ENCODE assay signal across 24 mouse cellular contexts in the genomic region with DNA sequence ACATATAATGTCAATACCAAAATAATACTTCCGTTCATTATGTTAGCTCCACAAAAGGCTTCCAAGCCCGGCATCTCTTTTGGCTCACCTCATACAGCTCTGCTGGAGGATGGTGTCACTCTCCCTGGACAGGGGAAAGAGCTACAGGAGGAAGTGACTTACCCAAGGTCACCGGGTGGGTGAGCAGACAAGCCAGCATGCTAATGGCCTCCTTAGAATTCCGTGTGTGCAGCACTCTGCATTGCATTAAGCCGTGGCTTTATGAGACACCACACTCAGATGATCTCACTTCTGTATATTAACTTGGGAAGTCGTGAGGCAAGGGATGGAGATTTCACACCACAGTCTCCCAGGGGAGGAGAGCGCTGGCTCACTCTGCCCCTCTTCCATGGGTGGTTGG.
A peak's percentile ranks its signal among the peaks of the same experiment; 100 is the strongest.
DNase-seq lines count a peak whose midpoint lies in the region; ATAC-seq and TF ChIP-seq lines count a peak whose summit lies in the region.
"Had no signal": no experiment of that assay in that cellular context is flagged by ENCODE, and none has a peak within 500 bp of the region (broad histone marks: within the 10 kb centered on the region; RNA-seq: fewer than 3 reads in every experiment).

No protein-coding gene starts in this region.

- H3K4me3 ChIP-seq in kidney, postnatal 0 days (replicated peaks; ENCODE audit: low read depth, low read length): no peak overlapping the region
- H3K4me3 ChIP-seq in neural tube, embryonic 15.5 days (replicated peaks): no peak overlapping the region
- H3K4me3 ChIP-seq: forebrain, embryonic 13.5 days; hindbrain, embryonic 13.5 days; midbrain, embryonic 12.5 days; myocyte had no signal

- DNase-seq in kidney, postnatal 0 days (ENCODE audit: low spot score): no peak
- no peak for DNase-seq in kidney, postnatal 4 days
- peak; percentile 57 for DNase-seq in 416B (ENCODE audit: low read depth)
- DNase-seq in NIH3T3 (ENCODE audit: low read depth): peak; percentile 14
- no peak for DNase-seq in thymus, postnatal 4 days
- DNase-seq: adrenal gland, postnatal 25 days; B cell, adult 2 months; cerebellum, adult 18-20 months; cerebellum, postnatal 25 days; kidney, adult 9 months; liver; lung, adult 2 months; right cerebral cortex, adult 18-20 months; spleen, adult 18-20 months; thymus, postnatal 14 days had no signal

- no peak for TF ChIP-seq CTCF in kidney, postnatal 0 days (IDR thresholded peaks at IDR 0.05; ENCODE audit: low read depth)

- no peak overlapping the region for H3K9ac ChIP-seq in kidney, postnatal 0 days (ENCODE audit: low read depth, low read length)
- H3K9ac ChIP-seq in neural tube, embryonic 15.5 days (replicated peaks): no peak overlapping the region
- H3K9ac ChIP-seq: forebrain, embryonic 13.5 days; hindbrain, embryonic 13.5 days; liver, embryonic 14.5 days; midbrain, embryonic 12.5 days had no signal

- H3K9me3 ChIP-seq in kidney, postnatal 0 days (replicated peaks; ENCODE audit: low read length): no peaks in the 10 kb centered on the region
- H3K9me3 ChIP-seq in neural tube, embryonic 15.5 days (replicated peaks): no peaks in the 10 kb centered on the region
- H3K9me3 ChIP-seq: hindbrain, embryonic 13.5 days; midbrain, embryonic 12.5 days had no signal

- WGBS in kidney, postnatal 0 days: 64% methylated on average over 7 of the region's 7 CpGs
- WGBS in neural tube, embryonic 15.5 days: 70% methylated on average over 7 of the region's 7 CpGs

- 0 out of 2 replicates have a peak, but pooled peaks cover 2% of the 10 kb centered on the region for H3K36me3 ChIP-seq in kidney, postnatal 0 days (ENCODE audit: insufficient read depth, low read length)
- no peaks in the 10 kb centered on the region for H3K36me3 ChIP-seq in neural tube, embryonic 15.5 days

- no peak for ATAC-seq in kidney, postnatal 0 days (replicated peaks; ENCODE audit: low FRiP score, low read depth)
- 0 out of 2 replicates have a peak, but pooled peaks have one; percentile 3 for ATAC-seq in neural tube, embryonic 15.5 days (ENCODE audit: low FRiP score)
- no peak for ATAC-seq in megakaryocyte-erythroid progenitor cell, adult 5-6 weeks (replicated peaks; ENCODE audit: low FRiP score, low TSS enrichment, poor library complexity, severe bottlenecking)
- ATAC-seq: forebrain, embryonic 13.5 days; intestine, postnatal 0 days had no signal

- no peak overlapping the region for H3K4me2 ChIP-seq in kidney, postnatal 0 days (ENCODE audit: low read length)
- no peak overlapping the region for H3K4me2 ChIP-seq in neural tube, embryonic 15.5 days
- H3K4me2 ChIP-seq: forebrain, embryonic 13.5 days; heart, embryonic 11.5 days; hindbrain, embryonic 13.5 days; midbrain, embryonic 12.5 days had no signal

- no peaks in the 10 kb centered on the region for H3K27me3 ChIP-seq in kidney, postnatal 0 days (ENCODE audit: insufficient read depth, low read length)
- no peaks in the 10 kb centered on the region for H3K27me3 ChIP-seq in neural tube, embryonic 15.5 days (replicated peaks)
- H3K27me3 ChIP-seq: forebrain, embryonic 13.5 days; hindbrain, embryonic 13.5 days; midbrain, embryonic 12.5 days had no signal

- H3K4me1 ChIP-seq in kidney, postnatal 0 days (replicated peaks; ENCODE audit: insufficient read depth, low read length): 0 out of 2 replicates have a peak, but pooled peaks cover 3% of the 10 kb centered on the region
- peaks cover 21% of the 10 kb centered on the region for H3K4me1 ChIP-seq in neural tube, embryonic 15.5 days

- H3K27ac ChIP-seq in kidney, postnatal 0 days: 0 out of 2 replicates have a peak overlapping the region, but pooled peaks have one; percentile 8
- no peak overlapping the region for H3K27ac ChIP-seq in neural tube, embryonic 15.5 days (replicated peaks)
- H3K27ac ChIP-seq: forebrain, embryonic 13.5 days; hindbrain, embryonic 13.5 days; liver, embryonic 14.5 days; midbrain, embryonic 12.5 days had no signal

Comparison
In these comparisons a context has a peak if more than half of its experiments do, and no peak if none do; other contexts are left out.
1. DNase-seq: peak in 416B (single experiment) and NIH3T3 (single experiment); none in kidney, postnatal 0 days (single experiment), kidney, postnatal 4 days (0 of 2) and thymus, postnatal 4 days (single experiment).